Mouse (Mus musculus) hindbrain, postnatal 0 days (tissue): ENCODE results near the gene Atg14. TPM values are rescaled to one million over a fixed set of nuclear protein-coding genes. Genes with fewer than 3 reads are reported as not detected.
A peak's percentile ranks its signal among the peaks of the same experiment; 100 is the strongest.

ENCODE experiments used
- ATAC-seq: fragments of 200-750 bp; cut with Nextera tagmentation; 2 replicates; pipeline ENCODE4 v1.8.0; 2017; ENCODE audit warnings: mild to moderate bottlenecking, moderate TSS enrichment, moderate library complexity
- DNase-seq: peaks from one replicate; pipeline ENCODE4 v3.0.0-alpha.2; 2015; ENCODE audit warnings: low spot score
- H3K27ac ChIP-seq: fragments of 300-500 bp; sonication (generic); 2 replicates; pipeline ENCODE4 v1.5.1; 2014; ENCODE audit warnings: mild to moderate bottlenecking
- H3K27me3 ChIP-seq: fragments of 300-500 bp; sonication (generic); 2 replicates; pipeline ENCODE4 v1.6.1; 2014; ENCODE audit warnings: low read length, mixed read lengths; ENCODE audit not compliant: insufficient read depth
- H3K36me3 ChIP-seq: fragments of 300-500 bp; sonication (generic); 2 replicates; pipeline ENCODE4 v1.6.1; 2014; ENCODE audit warnings: low read length, mixed read lengths; ENCODE audit not compliant: insufficient read depth
- H3K4me1 ChIP-seq: fragments of 300-500 bp; sonication (generic); 2 replicates; pipeline ENCODE4 v1.6.1; 2014; ENCODE audit warnings: antibody characterized with exemption, low read length, mixed read lengths; ENCODE audit not compliant: insufficient read depth
- H3K4me2 ChIP-seq: fragments of 300-500 bp; sonication (generic); 2 replicates; pipeline ENCODE4 v1.6.1; 2014; ENCODE audit warnings: low read depth, mild to moderate bottlenecking, low read length, moderate library complexity, mixed read lengths
- H3K4me3 ChIP-seq: fragments of 300-500 bp; sonication (generic); 2 replicates; pipeline ENCODE4 v1.5.1; 2014; ENCODE audit warnings: low read length
- H3K9ac ChIP-seq: fragments of 300-500 bp; sonication (generic); replicated peaks from 2 replicates; pipeline ENCODE4 v1.6.1; 2014; ENCODE audit warnings: mild to moderate bottlenecking, low read length, moderate library complexity, mixed read lengths
- H3K9me3 ChIP-seq: fragments of 300-500 bp; sonication (generic); 2 replicates; pipeline ENCODE4 v1.6.1; 2016; ENCODE audit warnings: low read length, mixed read lengths
- CTCF ChIP-seq: IDR thresholded peaks from 2 replicates; pipeline ENCODE4 v1.5.1; 2016; ENCODE audit warnings: antibody characterized with exemption, control low read depth, low read depth
- WGBS: fragments of 180-500 bp; shearing (Covaris S2); extraction: QIAGEN DNeasy Blood & Tissue Kit; methylation state at CpG from one replicate; pipeline ENCODE4 v1.1.7; 2014; 5-methylcytosine and 5-hydroxymethylcytosine counted together
- polyA plus RNA-seq: library from polyadenylated mRNA; unstranded; fragments of >200 nt; fragmentation: Nextera tagmentation; extraction: Ambion mirVana; gene quantifications from 2 replicates; pipeline ENCODE4 v1.2.1, GENCODE M21; 2015
- total RNA-seq: library from RNA; depleted of rRNA; stranded (reverse); fragments of >200 nt; gene quantifications from 2 replicates; pipeline ENCODE4 v1.2.3, GENCODE M21; 2014

Gene Atg14
- total and polyA plus RNA-seq, 2 experiments from 2014 or later: 6.1 to 23.5 TPM

- no peak overlapping the region for H3K4me2 ChIP-seq
- TF ChIP-seq CTCF: no peak
- no peak overlapping the region for H3K9ac ChIP-seq
- no peaks in the 10 kb centered on the region for H3K4me1 ChIP-seq
- H3K36me3 ChIP-seq: no peaks in the 10 kb centered on the region
- H3K27me3 ChIP-seq: no peaks in the 10 kb centered on the region
- no peak overlapping the region for H3K4me3 ChIP-seq
- H3K27ac ChIP-seq: no peak overlapping the region
- ATAC-seq: no peak
- H3K9me3 ChIP-seq: no peaks in the 10 kb centered on the region
- DNase-seq: no peak
These were observed 13.9 kb upstream of the Atg14 start for GRCm38 (mm10) chr14:47584346-47584745.

- Histone ChIP-seq H3K36me3 (no peaks in the 10 kb centered on the region), H3K9me3 (no peaks in the 10 kb centered on the region), H3K4me2 (no peak overlapping the region), H3K4me1 (no peaks in the 10 kb centered on the region), H3K9ac (no peak overlapping the region), H3K27ac (no peak overlapping the region), H3K4me3 (no peak overlapping the region), H3K27me3 (no peaks in the 10 kb centered on the region)
- peak; percentile 41 for TF ChIP-seq CTCF
- DNase-seq: peak; percentile 45
- WGBS: 73% methylated on average over 2 of the region's 2 CpGs
- ATAC-seq: no peak
These were observed 11.2 kb upstream of the Atg14 start for GRCm38 (mm10) chr14:47581681-47582080.

GRCm38 (mm10) chr14:47581280-47581679, 10.8 kb upstream of the Atg14 start:
- no peaks in the 10 kb centered on the region for H3K4me1 ChIP-seq
- 37% methylated on average over 1 of the region's 1 CpGs for WGBS
- H3K4me2 ChIP-seq: no peak overlapping the region
- H3K36me3 ChIP-seq: no peaks in the 10 kb centered on the region
- no peak for DNase-seq
- H3K9ac ChIP-seq: no peak overlapping the region
- ATAC-seq: no peak
- no peak overlapping the region for H3K4me3 ChIP-seq
- H3K27ac ChIP-seq: no peak overlapping the region
- H3K27me3 ChIP-seq: no peaks in the 10 kb centered on the region
- TF ChIP-seq CTCF: no peak
- no peaks in the 10 kb centered on the region for H3K9me3 ChIP-seq

GRCm38 (mm10) chr14:47578086-47578485, 7.6 kb upstream of the Atg14 start:
- Histone ChIP-seq H3K9ac (no peak overlapping the region), H3K4me3 (no peak overlapping the region), H3K4me1 (no peaks in the 10 kb centered on the region), H3K9me3 (no peaks in the 10 kb centered on the region), H3K36me3 (no peaks in the 10 kb centered on the region), H3K4me2 (no peak overlapping the region), H3K27ac (no peak overlapping the region), H3K27me3 (no peaks in the 10 kb centered on the region)
- DNase-seq (peak; percentile 60), ATAC-seq (no peak)
- WGBS: 48% methylated on average over 2 of the region's 2 CpGs
- no peak for TF ChIP-seq CTCF

GRCm38 (mm10) chr14:47576687-47577086, 6.2 kb upstream of the Atg14 start:
- Histone ChIP-seq H3K36me3 (no peaks in the 10 kb centered on the region), H3K4me2 (no peak overlapping the region)

GRCm38 (mm10) chr14:47574721-47575120, 4.3 kb upstream of the Atg14 start:
- DNase-seq: no peak
- Histone ChIP-seq H3K27ac (no peak overlapping the region), H3K36me3 (no peaks in the 10 kb centered on the region), H3K4me3 (no peak overlapping the region), H3K27me3 (no peaks in the 10 kb centered on the region), H3K9ac (no peak overlapping the region), H3K4me1 (no peaks in the 10 kb centered on the region), H3K9me3 (no peaks in the 10 kb centered on the region), H3K4me2 (no peak overlapping the region)
- 67% methylated on average over 11 of the region's 11 CpGs for WGBS
- no peak for TF ChIP-seq CTCF
- ATAC-seq: no peak

More at GRCm38 (mm10) chr14:47576687-47577086, 6.2 kb upstream of the Atg14 start:
- Histone ChIP-seq H3K4me3 (no peak overlapping the region), H3K4me1 (no peaks in the 10 kb centered on the region), H3K9ac (no peak overlapping the region), H3K9me3 (no peaks in the 10 kb centered on the region), H3K27ac (no peak overlapping the region), H3K27me3 (no peaks in the 10 kb centered on the region)
- no peak for TF ChIP-seq CTCF
- DNase-seq: no peak
- ATAC-seq: no peak
- WGBS: 73% methylated on average over 4 of the region's 4 CpGs

GRCm38 (mm10) chr14:47572707-47573106, 2.3 kb upstream of the Atg14 start:
- Histone ChIP-seq H3K9ac (no peak overlapping the region), H3K36me3 (no peaks in the 10 kb centered on the region), H3K9me3 (no peaks in the 10 kb centered on the region), H3K4me2 (no peak overlapping the region), H3K4me3 (no peak overlapping the region), H3K4me1 (no peaks in the 10 kb centered on the region), H3K27ac (no peak overlapping the region), H3K27me3 (no peaks in the 10 kb centered on the region)
- no peak for TF ChIP-seq CTCF
- WGBS: 77% methylated on average over 4 of the region's 4 CpGs
- ATAC-seq (no peak), DNase-seq (no peak)
